Comparison of ENCODE assay signal across 8 mouse cellular contexts in the genomic region with DNA sequence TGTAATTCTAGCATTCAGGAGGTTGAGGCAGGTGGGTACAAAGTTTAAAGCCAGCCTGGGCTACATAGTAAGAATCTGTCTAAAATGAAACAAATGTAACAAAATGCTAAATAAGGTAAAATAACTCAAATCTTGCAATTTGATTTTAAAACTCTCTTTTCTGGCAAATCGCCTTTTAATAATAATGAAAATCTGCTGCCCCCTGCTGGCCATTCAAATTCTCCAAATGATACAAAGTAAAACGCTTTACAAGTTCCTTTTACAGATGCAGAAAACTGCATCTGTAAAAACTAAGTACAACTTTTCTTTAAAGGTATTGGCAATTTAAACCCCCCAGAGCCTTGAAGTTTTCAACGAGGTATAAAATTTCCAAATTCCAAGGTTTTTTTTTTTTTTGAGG.
DNase-seq lines count a peak whose midpoint lies in the region; ATAC-seq and TF ChIP-seq lines count a peak whose summit lies in the region.

No protein-coding gene starts in this region.

- intact Hi-C loops in gastrocnemius, adult 2 months (cut with DNase I) = loop anchor here (1.0 to 10.0 kb wide), 2 partner anchors 80 to 959 kb away; no protein-coding TSS in a partner anchor
- intact Hi-C loops in gastrocnemius, postnatal 36 days (cut with DNase I) = no loop called here

- H3K9ac ChIP-seq in midbrain, postnatal 0 days (replicated peaks; ENCODE audit: low read length, poor library complexity, severe bottlenecking) = no peak overlapping the region
- no peak overlapping the region for H3K9ac ChIP-seq in midbrain, embryonic 13.5 days (replicated peaks)
- H3K9ac ChIP-seq in forebrain, embryonic 12.5 days = no peak overlapping the region

- peak; percentile 37 for DNase-seq in gastrocnemius, adult 2 months
- no peak for DNase-seq in gastrocnemius, postnatal 36 days
- DNase-seq in midbrain, postnatal 0 days (ENCODE audit: low spot score) = peak; percentile 74
- DNase-seq in ZHBTc4 (ENCODE audit: low read depth, low spot score) = peak; percentile 33
- DNase-seq in heart, postnatal 4 days = peak; percentile 56
- DNase-seq in lung, postnatal 25 days (ENCODE audit: low spot score) = peak; percentile 31

- peak; percentile 79 for TF ChIP-seq CTCF in gastrocnemius, adult 2 months (IDR thresholded peaks at IDR 0.05)
- TF ChIP-seq CTCF in midbrain, postnatal 0 days (IDR thresholded peaks at IDR 0.05) = peak; percentile 72

- no peak overlapping the region for H3K4me3 ChIP-seq in gastrocnemius, adult 2 months
- H3K4me3 ChIP-seq in midbrain, postnatal 0 days (ENCODE audit: low read depth, low read length) = no peak overlapping the region
- no peak overlapping the region for H3K4me3 ChIP-seq in midbrain, embryonic 13.5 days (replicated peaks)
- H3K4me3 ChIP-seq in forebrain, embryonic 12.5 days (replicated peaks) = no peak overlapping the region

- no peak overlapping the region for H3K4me2 ChIP-seq in midbrain, postnatal 0 days (ENCODE audit: low read depth, low read length, poor library complexity, severe bottlenecking)
- no peak overlapping the region for H3K4me2 ChIP-seq in midbrain, embryonic 13.5 days (replicated peaks)
- no peak overlapping the region for H3K4me2 ChIP-seq in forebrain, embryonic 12.5 days

- H3K4me1 ChIP-seq in midbrain, postnatal 0 days (ENCODE audit: insufficient read depth, low read length) = no peaks in the 10 kb centered on the region
- no peaks in the 10 kb centered on the region for H3K4me1 ChIP-seq in midbrain, embryonic 13.5 days (replicated peaks)
- H3K4me1 ChIP-seq in forebrain, embryonic 12.5 days = no peaks in the 10 kb centered on the region

- H3K36me3 ChIP-seq in midbrain, postnatal 0 days (ENCODE audit: insufficient read depth, low read length) = peaks cover 7% of the 10 kb centered on the region
- peaks cover 35% of the 10 kb centered on the region for H3K36me3 ChIP-seq in midbrain, embryonic 13.5 days
- peaks cover 46% of the 10 kb centered on the region for H3K36me3 ChIP-seq in forebrain, embryonic 12.5 days (replicated peaks)

- ATAC-seq in midbrain, postnatal 0 days (ENCODE audit: low FRiP score) = no peak
- no peak for ATAC-seq in midbrain, embryonic 13.5 days
- no peak for ATAC-seq in forebrain, embryonic 12.5 days (ENCODE audit: low FRiP score)

- 68% methylated on average over 3 of the region's 3 CpGs for WGBS in midbrain, postnatal 0 days
- WGBS in midbrain, embryonic 13.5 days = 64% methylated on average over 3 of the region's 3 CpGs
- 60% methylated on average over 3 of the region's 3 CpGs for WGBS in forebrain, embryonic 12.5 days

- H3K27me3 ChIP-seq in midbrain, postnatal 0 days (ENCODE audit: insufficient read depth, low read length) = no peaks in the 10 kb centered on the region
- no peaks in the 10 kb centered on the region for H3K27me3 ChIP-seq in midbrain, embryonic 13.5 days
- H3K27me3 ChIP-seq in forebrain, embryonic 12.5 days = no peaks in the 10 kb centered on the region

- no peak overlapping the region for H3K27ac ChIP-seq in gastrocnemius, adult 2 months
- no peak overlapping the region for H3K27ac ChIP-seq in midbrain, postnatal 0 days (ENCODE audit: low read depth, low read length)
- H3K27ac ChIP-seq in midbrain, embryonic 13.5 days = no peak overlapping the region
- no peak overlapping the region for H3K27ac ChIP-seq in forebrain, embryonic 12.5 days

- no peaks in the 10 kb centered on the region for H3K9me3 ChIP-seq in midbrain, postnatal 0 days (ENCODE audit: low read length)
- no peaks in the 10 kb centered on the region for H3K9me3 ChIP-seq in midbrain, embryonic 13.5 days
- no peaks in the 10 kb centered on the region for H3K9me3 ChIP-seq in forebrain, embryonic 12.5 days

Comparison
In these comparisons a context has a peak if more than half of its experiments do, and no peak if none do; other contexts are left out.
1. DNase-seq: peak in gastrocnemius, adult 2 months (single experiment), midbrain, postnatal 0 days (single experiment), ZHBTc4 (single experiment), heart, postnatal 4 days (single experiment) and lung, postnatal 25 days (single experiment); none in gastrocnemius, postnatal 36 days (0 of 2).